Mouse (Mus musculus) CH12.LX (cell line): ENCODE measurements at regions not wholly inside any gene's neighbourhood (a gene's known extent, or its start where the extent isn't known, plus 50 kb on each side); places are given as distances from the start of the nearest gene placed in this dataset.

Source experiments
- DNase-seq: peaks from one replicate; pipeline ENCODE4 v3.0.0-alpha.2; 2013; ENCODE audit errors: extremely low read depth
- H3K27ac ChIP-seq: 2 replicates; pipeline ENCODE4 v1.5.1; 2012; ENCODE audit warnings: low read depth, mild to moderate bottlenecking, control low read depth, moderate library complexity; ENCODE audit not compliant: insufficient read depth
- H3K27me3 ChIP-seq: replicated peaks from 2 replicates; pipeline ENCODE3; 2012; ENCODE audit warnings: inconsistent platforms
- H3K36me3 ChIP-seq, 2 experiments: replicated peaks in 1 of 2; 2 replicates each; pipeline versions ENCODE3 to v1.6.1; 2012; ENCODE audit warnings: inconsistent platforms in 1 of 2, low read length in 1 of 2, mild to moderate bottlenecking in 1 of 2, mixed read lengths in 1 of 2, moderate library complexity in 1 of 2; ENCODE audit not compliant: control insufficient read depth in 1 of 2, insufficient read depth in 1 of 2
- H3K4me1 ChIP-seq, 2 experiments: 2 replicates each; pipeline ENCODE4 v1.6.1; 2012; ENCODE audit warnings: inconsistent platforms in 1 of 2, moderate library complexity in 1 of 2; ENCODE audit not compliant: insufficient read depth in 2 of 2, control insufficient read depth in 1 of 2
- H3K4me2 ChIP-seq: 2 replicates; pipeline ENCODE4 v1.6.1; 2012; ENCODE audit warnings: low read depth, mild to moderate bottlenecking, control low read depth; ENCODE audit not compliant: poor library complexity, insufficient read depth, severe bottlenecking
- H3K4me3 ChIP-seq, 3 experiments: fragments of 150-350 bp in 1 of 3; sonication (generic) in 1 of 3; replicated peaks in 1 of 3; 2 replicates each; pipeline versions ENCODE3 to v1.5.1; 2011 to 2012; ENCODE audit warnings: low read depth in 2 of 3, low read length in 2 of 3, mild to moderate bottlenecking in 2 of 3, moderate library complexity in 2 of 3, control low read depth in 1 of 3, improper control_type of control experiment in 1 of 3, inconsistent platforms in 1 of 3, mixed read lengths in 1 of 3; ENCODE audit not compliant: poor library complexity in 1 of 3
- H3K79me2 ChIP-seq: replicated peaks from 2 replicates; pipeline ENCODE4 v1.6.1; 2012; ENCODE audit warnings: mild to moderate bottlenecking, moderate library complexity; ENCODE audit not compliant: control insufficient read depth, poor library complexity, insufficient read depth, severe bottlenecking; ENCODE audit errors: extremely low read depth
- H3K9ac ChIP-seq: 2 replicates; pipeline ENCODE4 v1.6.1; 2012; ENCODE audit warnings: low read depth, mild to moderate bottlenecking, control low read depth, moderate library complexity; ENCODE audit not compliant: insufficient read depth
- H3K9me3 ChIP-seq: replicated peaks from 2 replicates; pipeline ENCODE3; 2012; ENCODE audit warnings: low read length, inconsistent platforms, mixed read lengths
- BHLHE40 ChIP-seq: IDR thresholded peaks from 2 replicates; pipeline ENCODE4 v1.6.1; 2011; ENCODE audit warnings: mild to moderate bottlenecking, low read depth, low read length, improper control_type of control experiment
- E2F4 ChIP-seq: IDR thresholded peaks from 2 replicates; pipeline ENCODE4 v1.6.1; 2011; ENCODE audit warnings: low read depth, low read length, improper control_type of control experiment; ENCODE audit not compliant: insufficient replicate concordance
- ELF1 ChIP-seq: IDR thresholded peaks from 2 replicates; pipeline ENCODE4 v1.6.1; 2014; ENCODE audit warnings: low read depth, mild to moderate bottlenecking, inconsistent platforms, low read length, improper control_type of control experiment
- ETS1 ChIP-seq: conservative IDR thresholded peaks from 2 replicates; pipeline ENCODE4 v1.6.1; 2012; ENCODE audit warnings: low read depth, mild to moderate bottlenecking, inconsistent platforms, low read length, improper control_type of control experiment, moderate library complexity
- HCFC1 ChIP-seq: IDR thresholded peaks from 2 replicates; pipeline ENCODE4 v1.6.1; 2012; ENCODE audit warnings: low read depth, mild to moderate bottlenecking, inconsistent platforms, low read length, improper control_type of control experiment
- JUN ChIP-seq: IDR thresholded peaks from 2 replicates; pipeline ENCODE4 v1.6.1; 2011; ENCODE audit warnings: low read depth, mild to moderate bottlenecking, low read length, improper control_type of control experiment, moderate library complexity; ENCODE audit not compliant: insufficient read depth
- JUND ChIP-seq: conservative IDR thresholded peaks from 2 replicates; pipeline ENCODE4 v1.6.1; 2011; ENCODE audit warnings: low read depth, low read length, improper control_type of control experiment
- MAZ ChIP-seq: IDR thresholded peaks from 2 replicates; pipeline ENCODE4 v1.6.1; 2012; ENCODE audit warnings: low read depth, mild to moderate bottlenecking, inconsistent platforms, low read length, improper control_type of control experiment, moderate library complexity
- MEF2A ChIP-seq: IDR thresholded peaks from 2 replicates; pipeline ENCODE4 v1.6.1; 2014; ENCODE audit warnings: low read depth, mild to moderate bottlenecking, inconsistent platforms, low read length, improper control_type of control experiment, borderline replicate concordance
- MXI1 ChIP-seq: IDR thresholded peaks from 2 replicates; pipeline ENCODE4 v1.6.1; 2011; ENCODE audit warnings: mild to moderate bottlenecking, low read depth, low read length, improper control_type of control experiment
- MYC ChIP-seq: IDR thresholded peaks from 2 replicates; pipeline ENCODE4 v1.6.1; 2011; ENCODE audit warnings: low read depth, mild to moderate bottlenecking, improper control_type of control experiment, low read length
- NELFE ChIP-seq: IDR thresholded peaks from 2 replicates; pipeline ENCODE4 v1.6.1; 2011; ENCODE audit warnings: low read depth, low read length, improper control_type of control experiment
- POLR2A ChIP-seq: IDR thresholded peaks from 2 replicates; pipeline ENCODE4 v1.6.1; 2011; ENCODE audit warnings: low read depth, mild to moderate bottlenecking, improper control_type of control experiment, low read length
- RCOR1 ChIP-seq: conservative IDR thresholded peaks from 2 replicates; pipeline ENCODE4 v1.6.1; 2012; ENCODE audit warnings: low read depth, mild to moderate bottlenecking, inconsistent platforms, low read length, improper control_type of control experiment
- SIN3A ChIP-seq: IDR thresholded peaks from 2 replicates; pipeline ENCODE4 v1.6.1; 2012; ENCODE audit warnings: low read length, improper control_type of control experiment, inconsistent platforms
- TBP ChIP-seq: conservative IDR thresholded peaks from 2 replicates; pipeline ENCODE4 v1.6.1; 2011; ENCODE audit warnings: low read depth, low read length, improper control_type of control experiment
- UBTF ChIP-seq: IDR thresholded peaks from 2 replicates; pipeline ENCODE4 v1.6.1; 2012; ENCODE audit warnings: low read depth, mild to moderate bottlenecking, inconsistent platforms, low read length, improper control_type of control experiment, moderate library complexity
- USF2 ChIP-seq: conservative IDR thresholded peaks from 2 replicates; pipeline ENCODE4 v1.6.1; 2011; ENCODE audit warnings: low read depth, low read length, improper control_type of control experiment
- ZMIZ1 ChIP-seq: IDR thresholded peaks from 2 replicates; pipeline ENCODE4 v1.6.1; 2012; ENCODE audit warnings: low read depth, mild to moderate bottlenecking, inconsistent platforms, low read length, improper control_type of control experiment
- dilution Hi-C: fragments of 300-500 bp; cut with MboI; formaldehyde crosslinking; loops from 2 replicates; pipeline ENCODE4 v1.14.3; 2020; ENCODE audit warnings: low sequenced_read_pairs; ENCODE audit not compliant: extremely low pct_unique_long_range_greater_than_20kb, extremely low pct_ligation_motif_present
- in situ Hi-C: fragments of 300-500 bp; cut with MboI; formaldehyde crosslinking; loops from 3 replicates; pipeline ENCODE4 v1.14.3; 2019; ENCODE audit warnings: low sequenced_read_pairs, low pct_ligation_motif_present, low pct_unique_long_range_greater_than_20kb, mixed read lengths

DNA sequence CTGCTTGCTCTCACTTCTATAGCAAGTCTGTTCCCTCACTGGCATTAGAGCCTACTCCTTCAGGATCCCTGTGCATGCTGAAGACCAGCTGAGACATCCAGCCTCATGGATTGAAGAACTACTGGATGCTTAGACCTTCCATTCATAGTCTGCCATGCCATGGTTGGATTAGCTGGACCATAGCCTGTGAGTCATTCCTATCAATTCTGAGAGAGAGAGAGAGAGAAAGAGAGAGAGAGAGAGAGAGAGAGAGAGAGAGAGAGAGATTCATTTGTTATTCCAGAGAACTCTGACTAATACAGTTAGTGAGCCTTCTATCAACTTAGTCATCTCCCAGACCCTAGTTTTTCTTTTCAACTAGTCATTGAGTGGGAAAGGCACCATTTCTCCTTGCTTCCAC is 99.0 kb upstream of the S1pr3 start:
- H3K9me3 ChIP-seq, result no peaks in the 10 kb centered on the region
- peaks cover 6 to 29% of the 10 kb centered on the region in 2 experiments for H3K4me1 ChIP-seq
- in situ Hi-C loops (loop anchor here (25.0 kb wide), 1 partner anchor 372 kb away; no protein-coding TSS in a partner anchor), dilution Hi-C loops (no loop called here)
- H3K4me2 ChIP-seq, result no peak overlapping the region
- TF ChIP-seq MEF2A (no peak), NELFE (no peak), MXI1 (no peak), JUN (no peak), HCFC1 (no peak), TBP (no peak), ETS1 (no peak), ELF1 (no peak), ZMIZ1 (no peak), JUND (no peak), POLR2A (no peak), SIN3A (no peak)
- H3K27me3 ChIP-seq, result no peaks in the 10 kb centered on the region
- H3K9ac ChIP-seq, result no peak overlapping the region
- H3K27ac ChIP-seq, result no peak overlapping the region
- no peaks in the 10 kb centered on the region for H3K36me3 ChIP-seq
- DNase-seq, result no peak
- no peak overlapping the region for H3K4me3 ChIP-seq
- H3K79me2 ChIP-seq, result no peaks in the 10 kb centered on the region

DNA sequence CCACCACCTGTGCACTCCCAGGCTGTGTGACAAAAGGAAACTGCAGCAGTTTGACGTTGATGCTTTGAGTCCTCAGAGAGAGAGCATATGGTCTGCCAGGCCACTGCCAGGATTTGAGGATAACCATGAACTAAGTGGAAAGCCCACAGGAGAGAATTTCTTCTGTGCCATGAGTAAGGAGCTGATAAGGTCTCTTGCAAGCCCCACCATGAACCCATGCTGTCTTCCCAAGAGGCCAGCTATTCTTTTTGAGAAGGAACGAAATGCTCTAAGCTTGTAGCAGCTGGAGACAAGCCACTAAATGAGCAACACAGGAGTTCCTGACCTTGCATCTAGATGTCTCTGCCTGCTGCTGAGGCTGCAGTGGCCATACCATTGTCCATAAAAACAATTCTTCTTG is 98.4 kb upstream of the S1pr3 start:
- TF ChIP-seq RCOR1, result no peak
- TF ChIP-seq POLR2A, result no peak
- no peak for TF ChIP-seq USF2
- no peak for TF ChIP-seq BHLHE40
- TF ChIP-seq E2F4, result no peak
- no peak for TF ChIP-seq MAZ
- TF ChIP-seq MYC, result no peak
- no peak for TF ChIP-seq UBTF
- no peak for TF ChIP-seq SIN3A
- TF ChIP-seq JUND, result no peak
- H3K4me1 ChIP-seq, result peaks cover 11 to 35% of the 10 kb centered on the region in 2 experiments
- DNase-seq, result no peak
- no peaks in the 10 kb centered on the region for H3K79me2 ChIP-seq
- H3K27me3 ChIP-seq, result no peaks in the 10 kb centered on the region
- H3K36me3 ChIP-seq, result no peaks in the 10 kb centered on the region
- H3K4me2 ChIP-seq, result no peak overlapping the region
- H3K27ac ChIP-seq, result no peak overlapping the region
- H3K9me3 ChIP-seq, result no peaks in the 10 kb centered on the region
- in situ Hi-C loops, result loop anchor here (25.0 kb wide), 1 partner anchor 373 kb away; no protein-coding TSS in a partner anchor
- no peak overlapping the region for H3K9ac ChIP-seq
- dilution Hi-C loops, result no loop called here
- no peak overlapping the region for H3K4me3 ChIP-seq
